Mouse (Mus musculus): Measurements from ENCODE around the gene Art4. TPM values are rescaled to one million over a fixed set of nuclear protein-coding genes. Genes with fewer than 3 reads are reported as not detected.

Gene Art4
- polyA plus RNA-seq, 1 experiment from 2014 or later, result 1.8 TPM

DNA sequence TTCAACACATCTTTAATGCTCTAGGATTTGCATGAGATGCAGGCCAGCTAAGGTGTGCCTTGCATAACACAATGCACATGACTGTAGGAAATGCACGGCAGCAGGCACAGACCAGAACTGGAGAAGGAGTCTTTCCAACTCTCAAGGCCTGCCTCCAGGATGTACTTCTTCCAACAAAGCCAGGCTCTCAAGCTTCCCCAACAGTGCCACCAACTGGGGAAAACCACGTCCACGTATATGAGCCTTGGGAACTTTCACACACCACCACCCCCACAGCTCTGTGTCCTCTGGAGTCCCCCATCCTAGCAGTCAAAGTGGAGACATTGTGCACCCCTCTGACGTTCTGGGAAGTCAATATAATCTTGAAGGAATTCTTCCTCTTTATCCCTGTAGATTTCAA, 44.4 kb downstream of the Art4 start:
- peaks cover 75% of the 10 kb centered on the region for H3K36me3 ChIP-seq
- peaks cover 17% of the 10 kb centered on the region for H3K4me1 ChIP-seq
- H3K4me3 ChIP-seq, result no peak overlapping the region
- H3K9me3 ChIP-seq (replicated peaks), result no peaks in the 10 kb centered on the region
- DNase-seq (ENCODE audit: low spot score), result peak; percentile 25
- H3K27me3 ChIP-seq (ENCODE audit: low read depth, poor library complexity, severe bottlenecking), result no peaks in the 10 kb centered on the region
- 67% methylated on average over 4 of the region's 4 CpGs for WGBS
- H3K27ac ChIP-seq, result no peak overlapping the region

DNA sequence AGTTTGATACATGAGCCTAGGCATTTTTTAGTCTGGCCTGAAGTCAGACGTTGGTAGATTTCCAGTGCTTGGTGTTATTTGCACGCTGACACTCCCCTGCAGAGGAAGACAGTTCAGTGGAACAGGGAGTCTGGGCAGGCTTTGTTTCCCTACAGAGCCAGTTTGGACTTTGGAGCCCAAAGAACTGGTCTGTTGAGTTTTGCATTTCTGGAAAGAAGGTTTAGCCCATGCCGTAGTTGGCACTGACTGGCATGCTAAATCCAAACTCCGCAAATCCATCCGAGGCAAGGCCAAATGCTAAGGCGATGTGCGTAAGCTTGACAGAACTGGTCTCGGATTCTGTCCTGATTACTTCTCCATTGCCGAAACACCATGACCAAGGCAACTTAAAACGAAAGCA, 46.3 kb downstream of the Art4 start:
- WGBS, result 91% methylated on average over 10 of the region's 10 CpGs
- DNase-seq (ENCODE audit: low spot score), result peak; percentile 23
- Histone ChIP-seq H3K4me1 (peaks cover 30% of the 10 kb centered on the region), H3K27ac (no peak overlapping the region), H3K9me3 (replicated peaks) (no peaks in the 10 kb centered on the region), H3K4me3 (no peak overlapping the region), H3K36me3 (peaks cover 55% of the 10 kb centered on the region), H3K27me3 (ENCODE audit: low read depth, poor library complexity, severe bottlenecking) (no peaks in the 10 kb centered on the region)

- peak overlapping the region; percentile 74 for H3K4me3 ChIP-seq
- H3K4me1 ChIP-seq, result peaks cover 33% of the 10 kb centered on the region
- H3K27me3 ChIP-seq (ENCODE audit: low read depth, poor library complexity, severe bottlenecking), result no peaks in the 10 kb centered on the region
- no peak overlapping the region for H3K27ac ChIP-seq
- H3K36me3 ChIP-seq, result peaks cover 42% of the 10 kb centered on the region
- DNase-seq (ENCODE audit: low spot score), result peak; percentile 28
- no peaks in the 10 kb centered on the region for H3K9me3 ChIP-seq (replicated peaks)
- WGBS, result 79% methylated on average over 13 of the region's 13 CpGs
Measured at GRCm38 (mm10) chr6:136809673-136810072, 47.9 kb downstream of the Art4 start.

DNA sequence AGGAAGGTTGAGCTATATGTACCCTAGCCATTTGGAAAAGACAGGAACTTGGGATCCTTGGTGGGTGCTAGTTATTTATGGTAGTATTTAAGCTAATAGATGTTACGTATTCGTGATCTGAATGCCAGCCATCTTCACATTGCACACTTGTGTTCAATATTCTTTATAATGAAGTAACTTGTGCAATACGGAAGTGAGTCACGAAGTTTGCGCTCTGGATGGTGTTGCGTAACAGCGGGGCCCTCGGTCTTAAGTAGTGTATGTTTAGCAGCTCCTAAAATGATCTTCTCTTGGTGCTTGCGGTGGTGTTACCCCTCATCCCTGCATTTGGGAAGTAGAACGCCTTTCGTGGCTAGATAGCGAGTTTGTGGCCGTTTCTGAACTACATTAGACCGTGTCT, 48.5 kb downstream of the Art4 start:
- peaks cover 35% of the 10 kb centered on the region for H3K4me1 ChIP-seq
- H3K27ac ChIP-seq, result no peak overlapping the region
- peak overlapping the region; percentile 74 for H3K4me3 ChIP-seq
- 35% methylated on average over 14 of the region's 14 CpGs for WGBS
- peak; percentile 30 for DNase-seq (ENCODE audit: low spot score)
- no peaks in the 10 kb centered on the region for H3K9me3 ChIP-seq (replicated peaks)
- peaks cover 36% of the 10 kb centered on the region for H3K36me3 ChIP-seq
- no peaks in the 10 kb centered on the region for H3K27me3 ChIP-seq (ENCODE audit: low read depth, poor library complexity, severe bottlenecking)

GRCm38 (mm10) chr6:136808631-136809046, 48.9 kb downstream of the Art4 start:
- under 1% methylated on average over 28 of the region's 28 CpGs for WGBS
- Histone ChIP-seq H3K4me1 (peaks cover 35% of the 10 kb centered on the region), H3K4me3 (peak overlapping the region; percentile 74), H3K9me3 (replicated peaks) (no peaks in the 10 kb centered on the region), H3K27me3 (ENCODE audit: low read depth, poor library complexity, severe bottlenecking) (no peaks in the 10 kb centered on the region), H3K27ac (peak overlapping the region; percentile 85), H3K36me3 (peaks cover 31% of the 10 kb centered on the region)
- DNase-seq (ENCODE audit: low spot score), result peak; percentile 56

DNA sequence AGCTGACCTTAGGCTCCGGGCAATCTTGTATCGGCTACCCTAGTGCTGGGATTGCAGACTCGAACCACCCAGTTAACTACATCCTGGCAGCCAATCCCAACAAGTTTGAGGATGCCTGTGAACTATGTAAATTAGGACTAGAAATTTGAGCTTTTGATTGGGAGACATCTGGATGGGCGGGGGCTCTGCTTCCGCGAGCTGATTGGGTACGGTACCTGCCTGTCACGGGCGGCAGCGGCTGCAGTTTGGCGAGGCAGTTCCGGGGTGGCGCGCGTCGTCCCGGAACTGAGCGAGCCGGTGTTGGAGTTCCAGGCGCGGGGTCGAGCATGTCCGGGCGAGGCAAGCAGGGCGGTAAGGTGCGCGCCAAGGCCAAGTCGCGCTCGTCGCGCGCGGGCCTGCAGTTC, 49.5 kb downstream of the Art4 start, which contains the start of gene H2afj:
Gene H2afj (plus strand): TSS at position 231 of the 404 bp plus-strand sequence.
- WGBS, result under 1% methylated on average over 34 of the region's 34 CpGs
- peak within 1 kb of the TSS; percentile 74 for H3K4me3 ChIP-seq
- peaks cover 25% of the 10 kb centered on the region for H3K36me3 ChIP-seq
- H3K27me3 ChIP-seq (ENCODE audit: low read depth, poor library complexity, severe bottlenecking), result no peaks in the 10 kb centered on the region
- DNase-seq (ENCODE audit: low spot score), result peak; percentile 98
- peak within 1 kb of the TSS; percentile 85 for H3K27ac ChIP-seq
- no peaks in the 10 kb centered on the region for H3K9me3 ChIP-seq (replicated peaks)
- peaks cover 41% of the 10 kb centered on the region for H3K4me1 ChIP-seq

DNA sequence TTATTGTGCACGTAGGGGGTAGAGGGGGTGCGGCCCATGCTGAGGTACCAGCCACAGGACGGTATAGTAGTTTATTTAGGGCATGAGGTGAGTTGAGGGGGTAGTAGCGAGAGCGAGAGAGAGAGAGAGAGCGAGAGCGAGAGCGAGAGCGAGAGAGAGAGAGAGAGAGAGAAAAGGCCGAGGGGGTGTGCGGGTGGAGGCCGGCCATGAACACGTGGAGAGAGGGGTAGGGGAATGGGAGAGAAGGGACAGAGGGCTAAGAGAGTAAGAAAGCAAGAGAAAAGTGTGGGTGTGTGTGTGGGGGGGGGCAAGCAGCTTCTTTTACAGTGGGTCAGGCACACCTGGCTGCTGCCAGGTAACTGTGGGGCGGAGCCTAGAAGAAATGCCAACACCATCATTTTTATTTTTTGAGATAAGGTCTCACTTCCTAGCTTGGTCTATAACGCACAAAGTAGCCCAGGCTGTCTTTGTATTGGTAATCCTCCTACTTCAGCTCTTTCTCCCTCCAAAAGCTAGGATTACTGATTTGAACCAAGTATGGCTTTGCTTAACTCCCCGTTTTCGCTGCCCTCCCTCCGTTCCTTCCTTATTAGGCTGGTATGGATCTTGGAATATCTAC, 50.0 kb downstream of the Art4 start:
- peak; percentile 42 for DNase-seq (ENCODE audit: low spot score)
- Histone ChIP-seq H3K36me3 (peaks cover 20% of the 10 kb centered on the region), H3K27ac (peak overlapping the region; percentile 85), H3K4me1 (peaks cover 44% of the 10 kb centered on the region), H3K27me3 (ENCODE audit: low read depth, poor library complexity, severe bottlenecking) (no peaks in the 10 kb centered on the region), H3K9me3 (replicated peaks) (no peaks in the 10 kb centered on the region), H3K4me3 (peak overlapping the region; percentile 74)
- 36% methylated on average over 18 of the region's 18 CpGs for WGBS

- DNase-seq (ENCODE audit: low spot score), result peak; percentile 33
- peaks cover 44% of the 10 kb centered on the region for H3K4me1 ChIP-seq
- H3K4me3 ChIP-seq, result no peak overlapping the region
- no peaks in the 10 kb centered on the region for H3K27me3 ChIP-seq (ENCODE audit: low read depth, poor library complexity, severe bottlenecking)
- H3K27ac ChIP-seq, result peak overlapping the region; percentile 85; the same call in 1 of the 2 replicates
- WGBS, result 74% methylated on average over 5 of the region's 5 CpGs
- no peaks in the 10 kb centered on the region for H3K9me3 ChIP-seq (replicated peaks)
- peaks cover 13% of the 10 kb centered on the region for H3K36me3 ChIP-seq
Measured at GRCm38 (mm10) chr6:136806819-136807218, 50.7 kb downstream of the Art4 start.

DNA sequence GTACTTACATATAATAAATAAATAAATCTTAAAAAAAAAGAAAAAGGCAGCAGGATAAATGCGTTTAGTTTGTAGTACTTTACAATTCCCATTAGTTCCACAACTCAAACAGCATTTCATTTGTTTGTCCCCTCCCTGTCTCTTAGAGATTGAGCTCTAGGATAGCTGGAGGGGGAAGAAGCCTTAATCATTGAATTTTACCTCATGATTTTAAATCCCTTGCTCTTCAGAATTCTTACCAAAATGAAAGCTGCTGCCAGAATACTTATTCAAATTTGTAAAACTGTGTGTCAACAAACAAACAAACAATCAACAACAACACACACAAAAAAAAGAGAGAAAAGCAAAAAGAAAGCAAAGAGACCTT, 52.1 kb downstream of the Art4 start:
- Histone ChIP-seq H3K27ac (no peak overlapping the region; the same call in 1 of the 2 replicates), H3K36me3 (peaks cover 5% of the 10 kb centered on the region), H3K27me3 (ENCODE audit: low read depth, poor library complexity, severe bottlenecking) (no peaks in the 10 kb centered on the region), H3K9me3 (replicated peaks) (no peaks in the 10 kb centered on the region), H3K4me3 (no peak overlapping the region), H3K4me1 (peaks cover 44% of the 10 kb centered on the region)
- no peak for DNase-seq (ENCODE audit: low spot score)
- WGBS, result 91% methylated on average over 1 of the region's 1 CpGs

DNA sequence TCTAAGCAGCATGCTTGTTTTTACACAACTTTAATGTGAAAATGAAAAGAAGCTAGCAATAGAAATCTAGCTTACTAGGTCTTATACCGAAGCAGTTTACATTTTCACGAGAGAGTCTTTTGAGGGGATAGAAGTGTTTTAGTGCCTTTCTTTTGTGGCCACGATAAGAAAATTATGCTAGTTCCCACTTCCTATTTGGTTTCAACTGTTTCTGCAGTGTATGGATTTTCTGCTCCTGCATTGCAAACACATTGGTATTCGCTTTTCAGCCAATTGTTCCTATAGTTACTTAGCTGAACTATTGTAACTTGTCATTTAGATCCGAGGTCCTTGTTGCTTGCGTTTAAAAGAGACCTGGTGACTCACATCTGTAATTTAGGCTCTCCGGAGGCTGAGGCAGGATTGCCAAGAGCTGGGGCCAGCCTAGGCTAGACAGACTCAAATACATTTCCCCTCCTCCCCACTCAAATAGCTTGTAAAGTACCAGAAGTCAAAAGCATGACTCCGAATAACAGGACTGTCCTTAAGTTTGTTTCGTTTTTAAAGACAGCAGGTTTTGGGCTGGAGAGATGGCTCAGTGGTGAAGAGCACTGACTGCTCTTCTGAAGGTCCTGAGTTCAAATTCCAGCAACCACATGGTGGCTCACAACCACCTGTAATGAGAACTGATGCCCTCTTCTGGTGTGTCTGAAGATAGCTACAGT, 52.7 kb downstream of the Art4 start:
- Histone ChIP-seq H3K27ac (peak overlapping the region; percentile 99), H3K36me3 (no peaks in the 10 kb centered on the region), H3K27me3 (ENCODE audit: low read depth, poor library complexity, severe bottlenecking) (no peaks in the 10 kb centered on the region), H3K4me3 (peak overlapping the region; percentile 64), H3K9me3 (replicated peaks) (no peaks in the 10 kb centered on the region), H3K4me1 (peaks cover 44% of the 10 kb centered on the region)
- peak; percentile 36 for DNase-seq (ENCODE audit: low spot score)
- WGBS, result 40% methylated on average over 9 of the region's 9 CpGs

DNA sequence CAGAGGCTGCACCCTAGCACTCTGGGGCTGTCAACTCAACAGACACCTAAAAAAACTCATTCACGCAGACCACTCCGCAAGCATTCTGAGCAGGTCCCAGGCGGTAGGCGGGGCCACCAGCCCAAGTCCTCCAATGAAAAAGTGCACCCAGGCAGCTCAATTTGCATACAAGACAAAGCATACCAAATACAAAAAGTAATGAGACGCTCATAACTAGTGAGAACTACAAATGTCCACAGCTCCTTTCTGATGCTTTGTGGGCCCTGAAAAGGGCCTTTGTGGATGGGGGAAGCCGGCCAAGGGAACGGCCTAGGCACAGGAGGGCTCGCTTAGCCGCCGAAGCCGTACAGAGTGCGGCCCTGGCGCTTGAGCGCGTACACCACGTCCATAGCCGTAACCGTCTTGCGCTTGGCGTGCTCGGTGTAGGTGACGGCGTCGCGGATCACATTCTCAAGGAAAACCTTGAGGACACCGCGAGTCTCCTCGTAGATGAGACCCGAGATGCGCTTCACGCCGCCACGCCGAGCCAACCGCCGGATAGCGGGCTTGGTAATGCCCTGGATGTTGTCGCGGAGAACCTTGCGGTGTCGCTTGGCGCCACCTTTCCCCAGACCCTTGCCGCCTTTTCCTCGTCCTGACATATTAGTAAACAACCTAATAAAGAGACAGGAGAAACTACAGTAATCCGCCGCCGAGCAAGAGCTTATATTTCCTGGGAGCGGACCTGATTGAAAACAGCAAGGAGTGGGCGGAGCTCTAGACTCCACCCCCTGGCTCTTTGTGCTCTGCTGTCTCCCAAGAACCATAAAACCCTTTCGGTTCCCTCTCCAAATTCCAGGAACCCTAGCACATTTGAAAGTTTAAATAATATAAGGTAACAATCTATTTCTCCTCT, 53.5 kb downstream of the Art4 start, which contains the start of gene Hist4h4:
Gene Hist4h4 (minus strand): TSS at position 677 of the 895 bp plus-strand sequence.
- peak within 1 kb of the TSS; percentile 99 for H3K27ac ChIP-seq
- DNase-seq (ENCODE audit: low spot score), result peak; percentile 94
- peaks cover 35% of the 10 kb centered on the region for H3K4me1 ChIP-seq
- WGBS, result 0% methylated on average over 50 of the region's 50 CpGs
- H3K36me3 ChIP-seq, result no peaks in the 10 kb centered on the region
- H3K9me3 ChIP-seq (replicated peaks), result no peaks in the 10 kb centered on the region
- peak within 1 kb of the TSS; percentile 64 for H3K4me3 ChIP-seq
- H3K27me3 ChIP-seq (ENCODE audit: low read depth, poor library complexity, severe bottlenecking), result no peaks in the 10 kb centered on the region

GRCm38 (mm10) chr6:136803093-136803738, 54.3 kb downstream of the Art4 start:
- Histone ChIP-seq H3K4me3 (peak overlapping the region; percentile 64), H3K9me3 (replicated peaks) (no peaks in the 10 kb centered on the region), H3K27ac (peak overlapping the region; percentile 99), H3K36me3 (no peaks in the 10 kb centered on the region), H3K27me3 (ENCODE audit: low read depth, poor library complexity, severe bottlenecking) (no peaks in the 10 kb centered on the region), H3K4me1 (peaks cover 28% of the 10 kb centered on the region)
- DNase-seq (ENCODE audit: low spot score), result no peak
- 27% methylated on average over 12 of the region's 12 CpGs for WGBS

Measured in limb, embryonic 10.5 days (tissue).